Mouse (Mus musculus) heart, embryonic 16.5 days (tissue): ENCODE data around the gene Ell. TPM values are rescaled to one million over a fixed set of nuclear protein-coding genes. Genes with fewer than 3 reads are reported as not detected.

Experiments
- ATAC-seq: fragments of 200-750 bp; cut with Nextera tagmentation; replicated peaks from 2 replicates; pipeline ENCODE4 v1.8.0; 2017; ENCODE audit warnings: moderate number of reproducible peaks; ENCODE audit not compliant: insufficient read depth, low FRiP score; ENCODE audit errors: extremely low read depth
- H3K27ac ChIP-seq: fragments of 300-500 bp; sonication (generic); 2 replicates; pipeline ENCODE4 v1.5.1; 2014; ENCODE audit warnings: mild to moderate bottlenecking, low read length, control low read depth, moderate library complexity
- H3K27me3 ChIP-seq: fragments of 300-500 bp; sonication (generic); 2 replicates; pipeline ENCODE4 v1.6.1; 2014; ENCODE audit warnings: low read length, mixed read lengths; ENCODE audit not compliant: control insufficient read depth, insufficient read depth
- H3K36me3 ChIP-seq: fragments of 300-500 bp; sonication (generic); 2 replicates; pipeline ENCODE4 v1.6.1; 2014; ENCODE audit not compliant: control insufficient read depth, insufficient read depth
- H3K4me1 ChIP-seq: fragments of 300-500 bp; sonication (generic); 2 replicates; pipeline ENCODE4 v1.6.1; 2014; ENCODE audit warnings: low read length, mixed read lengths; ENCODE audit not compliant: control insufficient read depth, insufficient read depth
- H3K4me2 ChIP-seq: fragments of 300-500 bp; sonication (generic); 2 replicates; pipeline ENCODE4 v1.6.1; 2014; ENCODE audit warnings: low read depth, mild to moderate bottlenecking, control low read depth, low read length
- H3K4me3 ChIP-seq: fragments of 300-500 bp; sonication (generic); 2 replicates; pipeline ENCODE4 v1.5.1; 2014; ENCODE audit warnings: mild to moderate bottlenecking, control low read depth, low read length
- H3K9ac ChIP-seq: fragments of 300-500 bp; sonication (generic); 2 replicates; pipeline ENCODE4 v1.6.1; 2014; ENCODE audit warnings: low read length, control low read depth
- H3K9me3 ChIP-seq: fragments of 300-500 bp; sonication (generic); replicated peaks from 2 replicates; pipeline ENCODE4 v1.6.1; 2016; ENCODE audit warnings: low read length; ENCODE audit not compliant: control insufficient read depth
- WGBS: fragments of 180-500 bp; shearing (Covaris S2); extraction: QIAGEN DNeasy Blood & Tissue Kit; methylation state at CpG from one replicate; pipeline ENCODE4 v1.1.7; 2014; 5-methylcytosine and 5-hydroxymethylcytosine counted together
- polyA plus RNA-seq: library from polyadenylated mRNA; unstranded; fragments of >200 nt; fragmentation: Nextera tagmentation; extraction: Ambion mirVana; gene quantifications from 2 replicates; pipeline ENCODE4 v1.2.1, GENCODE M21; 2015

Gene Ell
- polyA plus RNA-seq, 1 experiment from 2014 or later = 14.0 TPM

- peak overlapping the region; percentile 87; the same call in 1 of the 2 replicates for H3K4me2 ChIP-seq
- peak overlapping the region; percentile 83 for H3K9ac ChIP-seq
- ATAC-seq = no peak
- H3K4me1 ChIP-seq = peaks cover 42% of the 10 kb centered on the region
- no peaks in the 10 kb centered on the region for H3K9me3 ChIP-seq
- H3K27me3 ChIP-seq = no peaks in the 10 kb centered on the region
- no peak overlapping the region for H3K4me3 ChIP-seq
- 88% methylated on average over 17 of the region's 17 CpGs for WGBS
- no peak overlapping the region for H3K27ac ChIP-seq
- peaks cover 10% of the 10 kb centered on the region for H3K36me3 ChIP-seq
These were observed 57.6 kb downstream of the Ell start for GRCm38 (mm10) chr8:70596775-70597416.

DNA sequence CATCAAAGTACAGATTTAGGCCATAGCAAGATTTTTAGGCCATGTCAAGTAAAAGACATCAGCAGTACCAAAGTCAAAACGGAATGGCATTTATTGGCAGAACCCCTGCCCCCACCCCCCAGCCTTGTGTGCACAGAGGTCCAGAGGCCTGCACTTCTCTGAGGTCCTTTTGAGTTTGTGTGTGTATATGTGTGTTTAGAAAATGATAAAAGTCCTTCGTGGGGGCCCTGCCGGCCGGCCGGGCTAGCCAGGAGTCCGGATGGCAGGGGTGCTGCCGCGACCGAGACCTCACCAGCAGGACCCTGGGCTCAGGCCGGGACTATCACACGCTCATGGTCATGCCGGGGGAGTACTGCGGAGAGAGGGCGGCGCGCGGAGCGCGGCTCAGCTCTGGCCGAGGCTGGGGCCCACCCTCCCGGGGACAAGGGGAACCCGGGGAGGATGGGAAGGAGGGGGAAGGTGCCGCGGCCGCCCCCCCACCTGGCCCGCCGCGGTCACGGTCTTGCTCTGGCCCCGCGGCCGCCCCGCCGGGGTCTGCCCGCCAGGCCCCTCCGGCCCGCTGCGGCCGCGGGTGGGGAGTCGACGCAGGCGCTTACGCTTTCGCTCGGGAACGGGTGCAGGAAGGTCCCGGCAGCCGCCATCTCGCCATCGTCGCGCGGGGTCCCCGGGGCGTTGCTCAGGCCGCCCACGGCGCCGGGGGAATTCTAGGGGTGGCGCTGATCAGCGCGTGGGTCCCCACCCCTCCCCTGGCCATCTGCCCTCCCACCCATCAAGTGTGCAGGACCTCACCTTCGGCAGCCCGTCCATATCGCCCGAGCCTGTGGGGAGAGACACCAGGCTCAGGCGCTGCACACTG lies 58.4 kb downstream of the Ell start:
- no peak for ATAC-seq
- WGBS = 16% methylated on average over 68 of the region's 68 CpGs
- Histone ChIP-seq H3K27me3 (no peaks in the 10 kb centered on the region), H3K9ac (peak overlapping the region; percentile 83), H3K4me1 (peaks cover 42% of the 10 kb centered on the region), H3K4me3 (peak overlapping the region; percentile 59), H3K4me2 (peak overlapping the region; percentile 87), H3K36me3 (peaks cover 16% of the 10 kb centered on the region), H3K27ac (peak overlapping the region; percentile 30; the same call in 1 of the 2 replicates), H3K9me3 (no peaks in the 10 kb centered on the region)

DNA sequence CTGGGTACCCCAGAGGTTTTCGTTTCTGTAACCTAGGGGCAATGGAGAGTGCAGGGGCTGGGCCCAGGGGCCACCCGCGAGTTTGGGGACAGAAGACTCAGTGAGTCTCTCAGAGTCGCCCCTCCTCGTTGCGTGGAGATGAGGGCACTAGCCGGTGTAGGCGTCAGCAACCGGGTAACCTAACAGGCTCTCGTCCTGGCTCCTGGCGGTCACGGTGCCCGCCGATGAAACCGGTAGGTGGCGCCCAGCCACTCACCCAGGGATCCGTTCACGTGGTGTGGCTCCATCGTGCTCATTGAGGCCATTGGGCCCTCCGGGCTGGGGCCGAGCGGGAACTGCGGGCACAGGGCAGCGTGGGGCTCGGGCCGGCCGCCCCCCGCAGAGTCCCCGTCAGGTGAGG lies 59.0 kb downstream of the Ell start:
- Histone ChIP-seq H3K27me3 (no peaks in the 10 kb centered on the region), H3K4me1 (peaks cover 40% of the 10 kb centered on the region), H3K4me2 (peak overlapping the region; percentile 87), H3K9ac (peak overlapping the region; percentile 83), H3K27ac (peak overlapping the region; percentile 30; the same call in 1 of the 2 replicates), H3K9me3 (no peaks in the 10 kb centered on the region), H3K4me3 (peak overlapping the region; percentile 59), H3K36me3 (peaks cover 19% of the 10 kb centered on the region)
- ATAC-seq = peak; percentile 29; the same call in 1 of the 2 replicates
- 13% methylated on average over 29 of the region's 29 CpGs for WGBS

- Histone ChIP-seq H3K4me2 (peak overlapping the region; percentile 87), H3K9me3 (no peaks in the 10 kb centered on the region), H3K4me3 (peak overlapping the region; percentile 59), H3K4me1 (peaks cover 35% of the 10 kb centered on the region), H3K27me3 (no peaks in the 10 kb centered on the region), H3K36me3 (peaks cover 19% of the 10 kb centered on the region), H3K27ac (no peak overlapping the region), H3K9ac (peak overlapping the region; percentile 83; the same call in 1 of the 2 replicates)
- no peak for ATAC-seq
- WGBS = 21% methylated on average over 10 of the region's 10 CpGs
These were observed 59.5 kb downstream of the Ell start for GRCm38 (mm10) chr8:70598722-70599121.

DNA sequence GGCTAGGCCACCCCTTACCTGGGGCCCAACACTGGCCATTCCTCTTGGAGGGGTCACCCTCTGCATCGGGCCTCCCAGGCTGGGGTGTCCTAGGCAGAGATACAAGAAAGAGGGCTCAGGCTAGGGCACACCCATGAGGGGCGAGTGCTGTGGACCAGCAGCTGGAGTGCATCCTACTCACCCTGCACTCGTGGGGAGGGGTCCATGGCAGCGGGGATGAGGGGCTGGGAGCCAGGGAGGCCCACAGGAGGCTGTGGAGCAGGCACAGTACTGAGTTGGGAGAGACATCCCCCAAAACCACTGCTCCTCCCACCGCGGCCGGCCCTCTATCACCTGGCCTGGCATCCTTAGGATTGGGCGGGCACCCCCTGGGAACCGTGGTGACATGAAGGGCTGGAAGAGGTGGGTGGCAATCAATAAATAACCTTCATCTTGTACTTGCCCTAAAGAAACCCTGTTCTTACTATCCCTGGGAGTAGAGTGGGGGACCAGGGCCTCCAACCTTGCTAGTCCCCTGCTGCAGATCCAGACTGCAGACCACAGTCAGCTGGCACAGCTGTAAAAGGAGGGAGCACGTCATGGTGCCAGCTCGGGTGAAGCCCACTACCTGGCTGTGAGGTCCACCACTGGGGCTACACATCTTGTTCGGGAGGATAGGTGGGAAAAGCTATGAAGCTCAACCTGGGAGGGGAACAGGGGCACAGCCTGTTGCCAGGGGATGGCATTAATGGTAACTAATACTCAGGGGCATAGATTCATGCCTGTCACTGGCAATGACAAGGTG lies 60.4 kb downstream of the Ell start:
- no peak overlapping the region for H3K4me2 ChIP-seq
- H3K4me3 ChIP-seq = no peak overlapping the region
- peaks cover 35% of the 10 kb centered on the region for H3K4me1 ChIP-seq
- no peak overlapping the region for H3K27ac ChIP-seq
- ATAC-seq = no peak
- H3K9me3 ChIP-seq = no peaks in the 10 kb centered on the region
- no peaks in the 10 kb centered on the region for H3K27me3 ChIP-seq
- no peak overlapping the region for H3K9ac ChIP-seq
- 87% methylated on average over 12 of the region's 12 CpGs for WGBS
- peaks cover 19% of the 10 kb centered on the region for H3K36me3 ChIP-seq

GRCm38 (mm10) chr8:70600473-70601270 lies 61.4 kb downstream of the Ell start:
- H3K4me1 ChIP-seq = peaks cover 27% of the 10 kb centered on the region
- peak overlapping the region; percentile 51 for H3K4me2 ChIP-seq
- H3K36me3 ChIP-seq = peaks cover 18% of the 10 kb centered on the region
- H3K4me3 ChIP-seq = peak overlapping the region; percentile 25
- ATAC-seq = no peak
- H3K9ac ChIP-seq = no peak overlapping the region
- 32% methylated on average over 10 of the region's 10 CpGs for WGBS
- H3K27ac ChIP-seq = peak overlapping the region; percentile 73
- H3K9me3 ChIP-seq = no peaks in the 10 kb centered on the region
- H3K27me3 ChIP-seq = no peaks in the 10 kb centered on the region

- WGBS = 2% methylated on average over 26 of the region's 26 CpGs
- 0 out of 2 replicates have a peak overlapping the region, but pooled peaks have one; percentile 49 for H3K9ac ChIP-seq
- no peaks in the 10 kb centered on the region for H3K9me3 ChIP-seq
- H3K27me3 ChIP-seq = no peaks in the 10 kb centered on the region
- peak overlapping the region; percentile 51 for H3K4me2 ChIP-seq
- peaks cover 27% of the 10 kb centered on the region for H3K4me1 ChIP-seq
- ATAC-seq = peak; percentile 35; the same call in 1 of the 2 replicates
- peak overlapping the region; percentile 73 for H3K27ac ChIP-seq
- peak overlapping the region; percentile 25 for H3K4me3 ChIP-seq
- peaks cover 12% of the 10 kb centered on the region for H3K36me3 ChIP-seq
These were observed 62.0 kb downstream of the Ell start for GRCm38 (mm10) chr8:70601271-70601649.

GRCm38 (mm10) chr8:70602139-70602811 lies 63.0 kb downstream of the Ell start:
- H3K36me3 ChIP-seq = peaks cover 10% of the 10 kb centered on the region

More at GRCm38 (mm10) chr8:70602139-70602811, 63.0 kb downstream of the Ell start:
- Histone ChIP-seq H3K4me3 (no peak overlapping the region), H3K4me2 (no peak overlapping the region), H3K9me3 (no peaks in the 10 kb centered on the region), H3K27me3 (no peaks in the 10 kb centered on the region), H3K4me1 (peaks cover 25% of the 10 kb centered on the region), H3K9ac (no peak overlapping the region), H3K27ac (no peak overlapping the region)
- WGBS = 92% methylated on average over 13 of the region's 13 CpGs
- no peak for ATAC-seq
